Mouse (Mus musculus) left cerebral cortex, adult 11 months (tissue): ENCODE data around the gene Lbh.

Experiments
- DNase-seq: peaks from one replicate; pipeline ENCODE4 v3.0.0; 2022; ENCODE audit warnings: low spot score

The Lbh gene

DNA sequence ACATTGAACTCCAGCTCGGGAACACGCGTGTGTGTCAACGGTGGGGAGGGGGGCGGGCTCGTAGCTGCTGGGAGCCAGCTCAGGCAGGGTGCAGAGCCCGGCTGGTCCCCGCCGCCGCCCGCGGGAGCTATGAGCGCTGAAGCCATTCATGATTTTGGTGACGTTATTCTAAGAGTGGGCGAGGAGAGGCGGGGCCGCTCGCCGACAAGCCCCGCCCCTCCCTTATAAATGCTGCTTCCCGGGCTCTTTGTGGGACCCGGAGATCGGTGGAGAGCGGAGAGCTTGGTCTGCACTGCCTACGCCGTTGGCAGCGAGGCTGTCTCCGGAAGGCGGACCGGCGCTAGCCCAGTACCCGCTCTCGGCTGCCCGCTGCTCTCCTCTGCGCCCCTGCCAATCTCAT is at the start of gene Lbh:
Gene Lbh, plus strand, starts transcription at position 253 of the 400 bp plus-strand sequence.
- DNase-seq = peak; percentile 91

DNA sequence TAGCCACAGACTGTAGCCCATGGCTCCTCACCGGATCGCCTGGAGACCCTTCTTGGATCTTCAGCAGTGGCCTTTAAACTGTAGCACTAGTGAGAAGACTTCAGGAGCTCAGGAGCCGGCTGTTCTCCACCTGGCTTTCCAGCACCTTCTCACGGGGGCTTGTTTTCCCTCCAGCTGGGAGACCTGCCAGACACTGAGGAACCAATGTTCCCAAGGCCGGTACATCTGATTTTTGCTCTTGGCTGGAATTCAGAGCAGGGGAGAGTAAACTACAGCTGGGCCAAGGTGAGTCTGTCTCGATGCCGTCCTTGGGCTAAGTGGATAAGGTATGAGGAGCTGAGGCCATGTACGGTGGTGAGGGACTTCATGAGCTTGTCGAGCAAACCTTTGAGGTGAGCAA is 39.1 kb upstream of the Lbh start:
- DNase-seq = no peak

DNA sequence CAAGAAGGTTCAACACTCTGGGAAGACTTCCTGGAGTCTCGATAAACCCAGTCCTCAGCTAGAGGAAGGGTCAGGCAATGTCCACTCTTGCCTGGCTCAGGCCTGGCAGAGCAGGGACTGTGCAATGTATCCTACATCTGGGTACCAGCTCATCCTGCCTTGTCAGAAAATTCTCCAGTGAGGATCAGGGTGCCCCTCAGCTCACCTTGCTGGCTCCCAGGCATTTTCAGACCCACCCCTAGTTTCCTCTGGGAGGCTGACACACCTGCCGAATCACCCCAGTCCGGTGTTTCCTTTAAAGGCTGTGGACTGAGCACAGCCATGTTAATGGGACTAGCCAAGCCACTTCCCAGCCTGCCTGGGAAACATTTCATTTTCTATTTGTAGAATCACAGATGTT is 37.9 kb upstream of the Lbh start:
- no peak for DNase-seq

DNA sequence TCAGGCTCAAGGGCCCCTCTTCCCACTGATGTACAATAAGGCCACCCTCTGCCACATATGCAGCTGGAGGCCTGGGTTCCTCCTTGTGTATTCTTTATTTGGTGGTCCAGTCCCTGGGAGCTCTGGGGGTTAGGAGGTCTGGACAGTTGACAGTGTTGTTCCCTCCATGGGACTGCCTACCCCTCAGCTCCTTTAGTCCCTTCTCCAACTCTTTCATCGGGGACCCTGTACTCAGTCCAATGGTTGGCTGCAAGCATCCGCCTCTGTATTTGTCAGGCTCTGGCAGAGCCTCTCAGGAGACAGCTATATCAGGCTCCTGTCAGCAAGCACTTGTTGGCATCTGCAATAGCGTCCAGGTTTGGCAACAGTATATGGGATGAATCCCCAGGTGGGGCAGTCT is 37.1 kb upstream of the Lbh start:
- DNase-seq = no peak

DNA sequence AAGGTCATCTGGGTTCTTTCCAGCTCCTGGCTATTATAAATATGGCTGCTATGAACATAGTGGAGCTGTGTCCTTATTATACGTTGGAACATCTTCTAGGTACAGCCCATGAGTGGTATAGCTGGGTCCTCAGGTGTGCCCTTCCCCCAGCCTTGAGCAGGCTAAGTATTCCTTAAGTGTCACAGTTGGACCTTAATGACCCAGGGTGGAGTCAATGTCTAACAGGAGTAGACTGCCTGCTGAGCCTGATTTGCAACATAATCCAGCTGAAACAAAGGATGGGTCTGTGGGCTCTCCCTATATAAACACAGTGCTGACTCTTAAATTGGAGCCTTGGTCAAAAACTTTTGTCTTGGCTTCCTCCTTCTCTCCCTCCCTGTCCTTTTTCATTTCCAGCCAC is 36.3 kb upstream of the Lbh start:
- DNase-seq = no peak

DNA sequence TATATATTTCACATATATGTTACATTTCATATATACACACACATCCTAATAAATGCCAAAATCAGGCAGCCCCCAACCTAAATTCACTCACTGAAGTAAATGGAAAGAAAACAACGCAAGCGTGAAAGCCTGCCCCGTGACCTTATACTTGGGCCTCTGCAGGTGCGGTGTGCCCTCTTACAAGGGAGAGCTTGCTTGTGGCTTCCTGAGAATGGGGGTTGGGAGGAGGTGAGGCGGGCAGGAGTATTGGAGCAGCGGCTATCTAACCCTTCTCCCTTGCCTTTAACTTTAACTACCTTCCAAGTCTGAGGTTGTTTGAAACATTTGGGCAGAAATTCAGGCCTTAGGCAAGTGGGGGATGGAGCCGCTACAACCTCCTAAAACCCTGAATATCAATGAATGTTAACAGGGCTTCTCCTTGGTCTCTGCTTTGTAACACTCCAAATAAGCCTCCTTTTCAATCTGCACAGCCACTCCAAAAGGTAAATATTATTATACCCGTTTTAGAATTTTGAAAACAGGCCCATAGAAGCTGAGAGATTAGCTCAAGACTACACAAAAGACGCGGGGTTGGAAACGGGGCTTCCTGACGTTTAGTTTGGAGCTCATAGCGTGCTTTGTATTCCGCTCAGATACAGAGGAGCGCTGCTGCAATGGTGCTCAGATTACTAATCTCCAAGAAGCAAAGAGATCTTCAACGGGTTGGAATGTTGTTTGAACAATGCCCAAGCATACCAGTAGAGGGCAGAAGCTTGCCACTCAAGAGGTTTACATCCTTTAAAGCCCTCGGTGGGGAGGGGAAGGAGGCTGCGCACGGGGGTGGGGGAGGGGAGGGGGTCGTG is 28.3 kb upstream of the Lbh start:
- peak; percentile 79 for DNase-seq

DNA sequence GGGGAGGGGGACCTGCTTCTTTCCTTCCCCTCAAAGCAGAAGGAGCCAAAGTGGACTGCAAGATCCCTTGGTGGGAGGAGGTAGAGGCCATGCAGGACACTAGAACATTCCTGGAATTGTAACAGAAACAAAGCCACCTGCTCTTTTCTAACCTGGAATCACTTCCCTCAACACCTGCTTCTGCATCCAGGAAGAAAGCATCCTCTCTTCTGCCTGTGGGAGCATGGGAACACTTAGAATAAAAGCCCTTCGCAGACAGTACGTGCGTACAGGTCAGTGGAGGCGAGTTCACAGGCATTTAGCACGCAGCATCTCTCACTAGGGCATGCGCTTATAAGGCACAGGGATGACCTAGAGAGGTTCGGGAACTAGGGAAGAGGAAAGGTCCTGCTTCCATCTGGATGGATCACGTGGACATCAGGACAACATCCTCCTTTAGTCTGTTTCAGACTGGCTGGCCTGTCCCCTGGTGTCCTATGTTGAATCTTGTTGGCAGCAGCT is 27.7 kb upstream of the Lbh start:
- no peak for DNase-seq

DNA sequence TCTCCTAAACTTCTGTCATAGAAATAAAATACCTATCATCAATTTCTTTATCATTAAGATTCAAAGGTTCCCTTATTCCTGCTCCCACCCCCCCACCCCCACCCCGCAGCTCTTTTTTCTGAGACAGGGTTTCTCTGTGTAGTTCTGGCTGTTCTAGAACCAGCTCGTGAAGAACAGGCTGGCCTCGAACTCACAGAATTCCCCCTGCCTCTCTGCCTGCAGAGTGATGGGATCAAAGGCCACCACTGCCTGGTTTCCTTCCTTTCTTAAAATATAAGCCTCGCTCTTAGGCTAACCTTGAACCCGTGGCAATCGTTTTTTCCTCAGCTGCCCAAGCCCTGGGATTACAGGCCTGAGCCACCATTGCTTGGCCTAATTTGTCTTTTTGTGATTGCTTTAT is 26.5 kb upstream of the Lbh start:
- DNase-seq = no peak

DNA sequence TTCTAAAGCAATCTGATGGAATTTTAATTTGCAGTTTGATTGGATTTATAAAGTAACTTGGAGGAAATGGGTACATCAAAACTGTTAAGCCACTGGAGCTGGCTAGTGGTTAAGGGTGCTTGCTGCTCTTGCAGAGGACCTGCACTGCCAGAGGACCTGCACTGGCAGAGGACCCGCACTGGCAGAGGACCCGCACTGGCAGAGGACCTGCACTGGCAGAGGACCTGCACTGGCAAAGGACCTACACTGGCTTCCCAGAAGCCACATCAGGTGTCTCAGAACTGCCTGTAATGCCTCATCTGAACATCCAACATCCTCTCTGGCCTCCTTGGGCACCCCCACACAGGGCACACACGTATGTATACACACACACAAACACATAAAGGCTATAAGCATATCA is 22.6 kb upstream of the Lbh start:
- DNase-seq = no peak

DNA sequence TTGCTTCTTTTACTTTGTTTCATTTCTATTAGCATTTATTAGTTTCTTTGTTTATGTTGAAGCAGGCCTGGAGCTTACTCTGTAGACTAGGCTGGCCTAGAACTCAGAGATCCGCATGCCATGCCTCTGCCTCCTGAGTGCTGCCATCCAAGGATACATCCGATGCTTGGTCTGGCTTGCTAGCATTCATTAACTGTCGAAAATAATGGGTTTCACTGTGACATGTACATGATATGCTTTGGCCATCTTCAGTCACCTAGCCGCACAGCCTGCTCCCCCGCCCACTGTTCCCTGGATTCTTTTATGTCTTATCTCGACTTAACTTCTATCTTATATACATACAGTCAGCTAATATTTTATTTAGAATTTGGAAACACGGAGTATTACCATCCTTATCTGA is 21.0 kb upstream of the Lbh start:
- DNase-seq = no peak

DNA sequence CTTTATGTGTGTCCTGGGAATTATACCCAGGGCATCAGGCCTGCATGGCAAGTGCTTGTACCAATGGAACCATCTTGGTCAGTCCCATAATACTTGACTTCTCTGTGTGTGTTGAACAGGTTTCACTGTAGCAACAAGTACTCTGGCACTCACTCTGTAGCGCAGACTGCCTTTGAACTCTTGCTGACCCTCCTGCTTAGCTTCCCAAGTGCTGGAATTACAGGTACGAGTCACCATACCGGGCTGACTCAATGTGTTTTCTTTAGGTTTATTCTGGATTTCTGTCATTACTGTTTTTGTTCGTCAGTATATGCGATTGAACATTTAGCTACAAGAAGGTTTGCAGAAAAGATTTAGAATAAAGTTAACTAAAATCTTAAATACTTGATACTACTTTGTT is 20.1 kb upstream of the Lbh start:
- DNase-seq = no peak

DNA sequence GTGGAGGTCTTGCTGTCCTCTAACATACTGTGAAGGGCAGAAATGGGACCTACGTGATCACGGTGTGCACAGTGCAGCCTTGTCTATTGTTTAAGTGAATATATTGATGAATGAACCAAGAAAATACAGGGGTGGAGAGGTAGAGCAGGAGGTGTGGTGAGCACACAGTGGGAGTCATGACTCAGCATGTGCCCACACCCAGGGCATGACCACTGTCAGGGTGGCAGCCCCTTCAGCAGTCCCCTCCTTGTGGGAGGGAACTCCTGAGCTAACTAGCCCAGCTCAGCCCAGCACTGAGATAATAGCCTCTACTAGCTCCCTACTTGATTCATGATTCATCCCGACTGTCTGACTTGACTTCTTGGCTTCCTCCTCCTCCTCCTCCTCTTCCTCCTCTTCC is 19.3 kb upstream of the Lbh start:
- DNase-seq = no peak

DNA sequence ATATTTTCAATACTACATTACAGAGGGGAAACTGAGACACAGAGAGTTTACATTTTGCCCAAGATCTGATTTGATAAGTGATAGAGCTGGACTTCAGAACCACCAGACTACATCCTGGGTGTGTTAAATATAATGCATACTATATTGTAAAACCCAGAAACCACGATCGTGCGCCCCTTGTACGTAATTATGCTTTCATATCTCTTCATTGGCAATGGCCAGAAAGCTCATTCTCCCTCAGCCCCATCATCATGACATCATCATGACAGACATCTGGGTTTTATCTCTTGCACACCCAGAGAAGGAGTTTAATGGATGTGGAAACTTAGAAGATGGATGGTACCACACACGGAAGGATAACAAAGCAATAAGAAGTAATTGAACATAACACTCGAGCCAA is 17.1 kb upstream of the Lbh start:
- no peak for DNase-seq

DNA sequence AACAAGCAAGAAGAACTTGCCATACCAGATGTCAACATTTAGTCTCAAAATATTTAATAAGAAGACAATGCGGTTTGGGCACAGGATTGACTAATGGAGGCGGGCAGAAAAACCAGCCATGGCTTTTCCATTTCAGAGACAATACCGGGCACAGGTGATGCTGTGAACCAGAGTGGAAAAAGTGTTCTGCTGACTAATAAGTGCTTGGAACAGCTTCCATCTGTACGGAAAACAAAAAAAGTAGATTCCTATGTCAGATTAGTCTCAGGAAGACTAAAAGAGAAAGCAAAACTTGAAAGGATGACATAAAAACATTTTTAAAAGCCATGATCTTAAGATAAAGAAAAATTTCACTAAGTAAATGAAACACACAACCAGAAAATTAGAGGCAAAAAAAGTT is 16.4 kb upstream of the Lbh start:
- no peak for DNase-seq

DNA sequence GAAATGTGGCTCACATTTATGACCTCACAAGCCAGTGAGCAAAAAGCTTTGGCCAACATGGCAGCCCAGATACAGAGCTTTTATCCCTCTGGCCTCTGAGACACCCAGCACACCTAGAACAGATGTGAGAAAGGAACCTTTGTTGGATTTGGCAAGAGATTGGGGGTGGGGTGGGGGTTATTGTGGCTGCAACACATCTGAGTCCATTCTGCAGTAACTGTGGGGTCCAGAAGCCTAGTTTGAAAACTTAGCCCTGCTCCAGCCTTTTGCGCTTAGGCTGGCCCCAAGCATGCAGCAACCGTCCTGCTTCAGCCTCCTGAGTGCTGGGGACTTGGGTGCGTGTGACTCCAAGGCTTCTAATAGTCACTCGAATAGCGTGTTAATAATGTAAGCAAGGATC is 14.8 kb upstream of the Lbh start:
- DNase-seq = no peak

DNA sequence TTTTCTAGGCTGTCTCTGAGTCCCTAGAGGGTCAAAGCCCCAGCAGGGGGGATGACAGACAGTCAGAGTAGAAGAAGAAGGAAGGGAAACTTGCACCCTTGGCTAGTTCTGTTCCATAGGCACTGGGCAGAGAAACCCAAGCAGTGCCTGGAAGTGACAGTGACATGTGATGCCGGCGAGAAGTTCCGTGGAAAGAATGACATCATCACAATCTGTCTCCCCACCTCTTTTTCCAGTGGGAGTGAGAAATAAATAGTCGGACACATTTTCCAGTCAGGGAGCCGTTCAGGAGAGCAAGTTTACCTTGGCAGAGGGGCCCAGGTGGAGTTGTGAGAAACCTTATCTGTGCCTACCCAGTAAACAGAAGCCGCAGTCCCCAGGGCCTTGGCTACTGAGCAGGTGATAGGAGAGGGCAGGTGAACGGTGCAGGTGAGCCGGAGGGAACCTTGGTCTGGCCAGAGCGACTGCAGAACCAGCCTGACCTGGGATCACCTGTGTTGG is 14.1 kb upstream of the Lbh start:
- no peak for DNase-seq

DNA sequence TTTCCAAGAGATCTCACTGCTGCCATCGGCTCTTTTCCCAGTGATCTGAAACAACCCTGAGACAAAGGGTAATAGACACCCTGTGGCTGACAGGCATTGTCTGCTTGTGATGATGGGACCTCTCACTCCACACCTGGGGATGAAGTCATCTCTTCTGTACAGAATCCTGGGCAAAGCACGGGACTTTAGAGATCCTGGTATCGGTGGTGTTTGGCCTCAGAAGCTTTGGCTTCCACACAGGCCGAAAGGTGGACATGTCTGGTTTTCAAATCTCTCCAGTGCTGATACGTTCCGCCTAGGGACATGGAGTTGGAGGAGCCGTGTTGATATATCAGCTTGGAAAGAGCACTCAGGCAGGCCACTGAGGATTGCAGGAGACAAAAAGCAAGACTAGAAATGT is 13.2 kb upstream of the Lbh start:
- DNase-seq = no peak

DNA sequence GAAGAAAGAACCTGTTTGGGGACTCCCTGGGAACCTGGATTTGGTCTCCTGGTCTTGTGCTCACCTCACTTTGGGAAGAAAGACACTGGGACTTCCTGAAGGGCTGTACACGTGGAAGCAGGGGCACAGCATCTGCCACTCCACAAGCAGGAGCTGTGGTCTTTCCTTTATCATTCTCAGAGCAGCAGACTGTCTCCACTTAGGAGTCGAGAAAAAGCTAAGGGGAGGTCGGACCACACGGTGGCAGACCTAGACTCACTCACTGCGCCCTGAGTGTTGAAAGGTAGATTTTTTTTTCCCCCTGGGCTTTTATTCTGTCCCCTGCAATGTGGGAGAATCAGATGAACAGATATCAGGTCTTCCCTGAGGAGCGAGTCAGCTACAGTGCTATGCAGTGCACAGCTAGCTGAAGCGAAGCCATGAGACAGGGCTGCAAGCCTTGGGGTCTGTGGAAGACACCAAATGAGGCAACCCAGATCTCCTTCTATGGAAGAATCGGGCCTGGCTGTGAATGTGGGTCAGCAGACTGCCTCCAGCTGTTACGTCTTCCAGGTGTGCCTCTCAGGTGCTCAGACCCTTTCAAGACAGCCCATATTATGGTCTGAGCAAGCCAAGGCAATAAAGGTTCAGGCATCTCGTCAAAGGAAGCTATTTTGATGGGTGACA is 11.7 kb upstream of the Lbh start:
- no peak for DNase-seq

DNA sequence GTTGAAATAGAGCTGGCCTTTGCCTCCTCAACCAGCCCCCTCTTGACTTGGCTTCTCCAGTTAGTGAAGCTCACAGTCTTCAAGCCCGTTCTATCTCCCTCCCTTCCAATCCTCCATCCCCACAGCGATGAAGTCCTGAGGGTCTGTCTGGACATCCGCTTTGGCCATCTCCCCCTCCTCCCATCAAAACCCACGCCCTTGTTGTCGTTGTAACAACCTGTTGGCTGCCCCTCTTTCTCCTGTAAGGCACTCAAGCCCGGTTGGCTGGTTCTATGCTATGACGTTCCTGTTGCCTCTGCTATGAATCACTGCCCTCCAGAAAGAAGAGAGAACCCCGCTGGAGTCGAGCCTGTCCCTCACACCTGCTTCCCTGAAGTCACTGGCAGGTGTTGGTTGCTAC is 10.9 kb upstream of the Lbh start:
- no peak for DNase-seq

DNA sequence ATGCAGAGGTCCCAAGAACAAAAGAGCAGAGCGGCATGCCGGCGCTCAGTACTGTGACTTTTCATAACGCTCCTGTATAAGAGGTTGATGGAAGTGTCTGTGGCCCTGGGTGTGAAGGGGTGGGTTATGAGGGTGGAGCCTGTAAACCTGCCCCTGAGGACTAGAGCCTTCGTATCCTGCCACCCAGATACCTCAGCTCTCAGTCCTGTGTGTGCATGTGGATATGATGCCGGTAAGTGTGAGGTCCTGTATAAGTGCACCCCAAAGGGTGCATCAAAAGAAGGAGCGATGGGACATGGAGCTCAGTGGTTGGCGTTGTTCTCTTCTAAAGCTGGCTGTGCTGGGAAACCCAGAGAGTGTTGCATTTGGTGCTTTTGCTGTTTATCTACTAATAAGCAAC is 10.3 kb upstream of the Lbh start:
- no peak for DNase-seq

DNA sequence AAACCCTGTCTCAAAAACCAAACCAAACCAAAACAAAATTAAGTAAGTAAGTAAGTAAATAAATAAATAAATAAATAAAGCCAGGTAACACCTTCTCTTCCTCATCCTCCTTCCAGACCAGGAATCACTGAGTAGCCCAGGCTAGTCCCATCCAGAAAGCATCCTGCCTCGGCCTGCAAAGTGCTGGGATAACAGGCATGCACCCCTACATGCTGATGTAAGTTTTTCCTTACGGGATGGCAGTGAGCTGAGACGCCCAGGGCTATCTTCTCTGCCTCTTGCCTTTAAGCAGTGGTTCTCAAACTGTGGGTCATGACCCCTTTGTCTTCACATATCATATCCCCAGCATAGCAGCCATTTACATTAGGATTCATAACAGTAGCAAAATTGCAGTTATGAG is 9.5 kb upstream of the Lbh start:
- DNase-seq = no peak

DNA sequence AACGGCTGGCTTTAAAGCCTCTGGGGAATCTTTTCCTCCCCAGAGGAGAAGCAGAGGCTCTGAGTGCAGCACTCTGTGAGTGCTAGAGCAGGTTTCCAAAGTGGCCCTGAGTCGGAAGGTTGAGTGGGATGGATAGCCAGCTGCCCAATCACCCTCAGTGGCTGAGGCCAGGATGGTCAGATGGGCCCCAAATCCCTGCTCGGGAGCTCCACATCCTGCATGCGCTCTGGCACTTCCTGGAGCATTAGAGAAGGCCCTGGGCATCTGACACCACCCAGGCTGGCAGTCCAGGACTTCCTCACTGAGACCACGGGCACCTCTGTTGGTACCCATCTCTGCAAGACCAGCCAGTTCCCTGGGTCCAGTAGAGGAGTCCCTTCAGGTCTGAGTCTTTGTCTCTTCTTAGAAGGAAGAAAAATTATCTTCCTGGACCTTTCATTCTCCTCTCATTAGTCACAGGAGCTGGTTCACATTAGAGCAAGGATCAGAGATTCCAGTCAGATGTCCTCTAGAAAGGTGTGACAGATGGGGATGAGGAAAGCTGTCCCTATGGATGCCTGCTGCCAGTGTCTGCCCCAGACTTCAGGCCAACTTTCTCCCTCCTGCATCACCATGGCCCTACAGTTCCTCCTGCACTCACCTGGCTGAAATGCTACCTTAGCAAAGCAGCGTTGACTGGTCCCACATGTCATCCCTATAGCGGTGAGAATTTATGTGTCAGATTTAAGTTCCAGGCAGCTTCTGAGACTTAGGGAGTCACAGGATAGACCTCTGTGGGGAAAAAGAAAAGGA is 8.8 kb upstream of the Lbh start:
- no peak for DNase-seq

DNA sequence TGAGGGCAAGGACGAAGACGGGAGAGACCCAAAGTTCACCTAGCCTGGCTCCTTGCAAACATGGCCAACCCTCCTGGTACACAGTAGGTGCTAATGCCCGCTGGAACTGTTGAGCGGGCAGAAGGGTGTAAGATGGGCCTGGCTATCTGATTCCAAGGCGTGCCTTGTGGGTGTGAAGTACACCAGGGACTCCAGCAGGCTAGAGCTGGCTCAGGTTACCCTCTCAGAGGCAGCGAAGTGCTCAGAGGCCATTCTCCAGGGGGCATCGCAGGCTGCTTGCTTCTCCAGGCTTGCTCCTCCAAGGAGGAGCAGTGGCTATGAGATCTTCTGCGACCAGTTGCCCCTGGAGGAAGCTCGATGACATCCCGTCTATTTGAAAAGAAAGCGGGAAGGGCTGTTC is 6.8 kb upstream of the Lbh start:
- DNase-seq = no peak
